Mouse (Mus musculus) limb, embryonic 12.5 days (tissue): ENCODE data around the gene Stx1b. TPM values are rescaled to one million over a fixed set of nuclear protein-coding genes. Genes with fewer than 3 reads are reported as not detected.
"Not testable (repeated sequence)": the region's sequence is repeated elsewhere in the genome, so short reads cannot be mapped to it uniquely, and the experiment has no call there.

Source experiments
- ATAC-seq: fragments of 200-750 bp; cut with Nextera tagmentation; 2 replicates; pipeline ENCODE4 v1.8.0; 2017; ENCODE audit warnings: low read depth, moderate TSS enrichment; ENCODE audit not compliant: insufficient number of reproducible peaks, insufficient read depth, low FRiP score, low TSS enrichment
- H3K27ac ChIP-seq: fragments of 300-500 bp; sonication (generic); 2 replicates; pipeline ENCODE4 v1.5.1; 2016; ENCODE audit warnings: mild to moderate bottlenecking, moderate library complexity
- H3K27me3 ChIP-seq: fragments of 300-500 bp; sonication (generic); 2 replicates; pipeline ENCODE4 v1.6.1; 2016; ENCODE audit warnings: mild to moderate bottlenecking, moderate library complexity
- H3K36me3 ChIP-seq: fragments of 300-500 bp; sonication (generic); 2 replicates; pipeline ENCODE4 v1.6.1; 2016; ENCODE audit warnings: mild to moderate bottlenecking, moderate library complexity
- H3K4me1 ChIP-seq: fragments of 300-500 bp; sonication (generic); replicated peaks from 2 replicates; pipeline ENCODE4 v1.6.1; 2016
- H3K4me2 ChIP-seq: fragments of 300-500 bp; sonication (generic); 2 replicates; pipeline ENCODE4 v1.6.1; 2016; ENCODE audit warnings: mild to moderate bottlenecking, moderate library complexity
- H3K4me3 ChIP-seq: fragments of 300-500 bp; sonication (generic); replicated peaks from 2 replicates; pipeline ENCODE4 v1.5.1; 2016; ENCODE audit warnings: mild to moderate bottlenecking
- H3K9ac ChIP-seq: fragments of 300-500 bp; sonication (generic); replicated peaks from 2 replicates; pipeline ENCODE4 v1.6.1; 2016; ENCODE audit warnings: mild to moderate bottlenecking, moderate library complexity
- H3K9me3 ChIP-seq: fragments of 300-500 bp; sonication (generic); 2 replicates; pipeline ENCODE4 v1.6.1; 2016; ENCODE audit warnings: mild to moderate bottlenecking, moderate library complexity
- WGBS: fragments of 180-500 bp; shearing (Covaris S2); methylation state at CpG from one replicate; pipeline ENCODE4 v1.1.7; 2016; 5-methylcytosine and 5-hydroxymethylcytosine counted together
- polyA plus RNA-seq: library from polyadenylated mRNA; unstranded; fragments of >200 nt; fragmentation: Nextera tagmentation; extraction: Ambion mirVana; gene quantifications from 2 replicates; pipeline ENCODE4 v1.2.1, GENCODE M21; 2016

The Stx1b gene
- polyA plus RNA-seq, 1 experiment from 2014 or later, result 8.4 TPM

DNA sequence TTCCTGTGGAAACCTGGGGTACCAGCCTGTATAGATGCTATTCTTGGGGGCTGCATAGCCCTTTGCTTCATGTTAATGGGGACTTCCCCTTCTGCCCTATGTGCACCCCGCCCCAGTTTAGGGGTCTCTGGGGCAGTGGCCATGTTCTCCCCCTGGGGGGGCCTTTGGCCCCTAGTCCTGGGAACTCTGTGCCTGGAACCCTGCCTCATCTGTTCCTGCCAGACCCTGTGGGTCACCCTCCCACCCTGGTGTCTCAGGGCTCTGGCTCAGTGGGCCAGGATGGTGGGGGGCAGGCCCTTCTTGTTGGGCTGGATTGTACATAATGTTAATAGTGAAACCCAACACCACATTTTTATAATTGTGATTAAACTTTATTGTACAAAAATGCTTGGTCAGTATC lies 24.6 kb downstream of the Stx1b start:
- H3K4me2 ChIP-seq, result no peak overlapping the region
- no peaks in the 10 kb centered on the region for H3K9me3 ChIP-seq
- H3K4me1 ChIP-seq, result peaks cover 9% of the 10 kb centered on the region; the same call in 1 of the 2 replicates
- no peaks in the 10 kb centered on the region for H3K27me3 ChIP-seq
- no peak overlapping the region for H3K4me3 ChIP-seq
- no peak for ATAC-seq
- 90% methylated on average over 1 of the region's 1 CpGs for WGBS
- no peak overlapping the region for H3K9ac ChIP-seq
- H3K36me3 ChIP-seq, result peaks cover 88% of the 10 kb centered on the region
- peak overlapping the region; percentile 69 for H3K27ac ChIP-seq

DNA sequence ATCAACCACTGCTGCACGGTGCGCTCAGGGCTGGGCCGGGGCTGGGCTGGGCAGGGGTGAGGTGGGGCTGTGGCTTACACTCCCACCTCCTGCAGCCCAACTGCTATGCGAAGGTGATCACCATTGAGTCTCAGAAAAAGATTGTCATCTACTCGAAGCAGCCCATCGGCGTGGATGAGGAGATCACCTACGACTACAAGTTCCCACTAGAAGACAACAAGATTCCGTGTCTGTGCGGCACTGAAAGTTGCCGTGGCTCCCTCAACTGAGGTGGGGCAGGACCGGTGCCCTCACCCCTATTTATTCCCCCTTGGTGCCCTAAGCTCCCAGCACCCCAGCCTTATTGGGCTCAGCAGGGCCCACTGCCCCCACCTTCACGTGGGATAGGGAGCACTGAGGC lies 25.1 kb downstream of the Stx1b start:
- WGBS, result 92% methylated on average over 13 of the region's 13 CpGs

DNA sequence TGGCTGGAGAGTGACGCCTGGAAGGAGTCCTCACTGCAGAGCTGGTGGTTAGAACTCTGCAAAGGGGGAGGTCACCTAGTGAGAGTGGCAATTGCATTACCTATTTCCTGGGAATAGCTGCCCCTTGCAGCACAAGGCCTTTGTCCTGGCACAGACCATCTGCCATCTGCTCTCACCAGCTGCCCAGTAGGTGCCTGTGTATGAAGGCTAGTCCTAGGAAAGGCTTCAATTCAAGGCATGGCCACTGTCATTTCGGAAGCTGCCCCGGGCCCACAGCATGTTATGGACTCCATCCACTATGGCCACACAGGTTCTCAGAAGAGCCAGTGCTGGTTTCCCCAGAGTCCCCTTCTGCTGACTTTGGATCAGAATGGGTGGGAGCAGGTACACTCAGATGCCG lies 25.8 kb downstream of the Stx1b start:
- WGBS, result 93% methylated on average over 4 of the region's 4 CpGs

More for the DNA sequence above, 25.1 kb downstream of the Stx1b start:
- H3K4me2 ChIP-seq, result no peak overlapping the region
- no peak overlapping the region for H3K4me3 ChIP-seq
- no peaks in the 10 kb centered on the region for H3K9me3 ChIP-seq
- no peak overlapping the region for H3K9ac ChIP-seq
- H3K4me1 ChIP-seq, result peaks cover 9% of the 10 kb centered on the region; the same call in 1 of the 2 replicates
- no peaks in the 10 kb centered on the region for H3K27me3 ChIP-seq
- no peak for ATAC-seq
- no peak overlapping the region for H3K27ac ChIP-seq
- H3K36me3 ChIP-seq, result peaks cover 87% of the 10 kb centered on the region

DNA sequence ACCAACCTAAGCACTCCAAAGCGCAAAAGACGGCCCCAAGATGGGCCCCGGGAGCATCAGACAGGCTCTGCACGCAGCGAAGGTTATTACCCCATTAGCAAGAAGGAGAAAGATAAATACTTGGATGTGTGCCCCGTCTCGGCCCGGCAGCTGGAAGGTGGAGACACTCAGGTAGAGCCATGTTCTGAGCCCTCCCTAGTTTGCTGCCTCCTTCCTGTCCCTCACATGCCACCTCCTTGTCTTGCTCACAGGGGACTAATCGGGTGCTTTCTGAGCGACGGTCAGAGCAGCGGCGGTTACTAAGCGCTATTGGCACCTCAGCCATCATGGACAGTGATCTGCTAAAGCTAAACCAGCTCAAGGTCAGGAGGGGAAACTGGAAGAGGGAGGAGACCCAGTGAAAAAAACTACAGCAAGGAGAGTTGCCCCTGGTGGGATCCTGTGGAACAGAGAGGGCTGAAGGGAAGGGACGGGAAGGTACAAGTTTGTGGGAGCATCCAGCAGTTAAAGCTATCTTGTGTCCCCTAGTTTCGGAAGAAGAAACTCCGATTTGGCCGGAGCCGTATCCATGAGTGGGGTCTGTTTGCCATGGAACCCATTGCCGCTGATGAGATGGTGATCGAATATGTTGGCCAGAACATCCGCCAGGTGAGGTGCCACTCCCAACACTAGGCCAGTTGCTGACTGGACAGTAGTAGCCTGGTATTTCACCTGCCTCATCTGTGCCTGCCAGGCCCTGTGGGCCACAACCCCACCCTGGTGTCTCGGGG lies 27.1 kb downstream of the Stx1b start:
- peaks cover 91% of the 10 kb centered on the region for H3K36me3 ChIP-seq
- 94% methylated on average over 23 of the region's 23 CpGs for WGBS
- H3K9me3 ChIP-seq, result no peaks in the 10 kb centered on the region
- no peak overlapping the region for H3K4me3 ChIP-seq
- ATAC-seq, result no peak
- no peak overlapping the region for H3K9ac ChIP-seq
- H3K27ac ChIP-seq, result no peak overlapping the region
- peaks cover 9% of the 10 kb centered on the region; the same call in 1 of the 2 replicates for H3K4me1 ChIP-seq
- no peak overlapping the region for H3K4me2 ChIP-seq
- no peaks in the 10 kb centered on the region for H3K27me3 ChIP-seq

More for the DNA sequence above, 25.8 kb downstream of the Stx1b start:
- Histone ChIP-seq H3K4me1 (peaks cover 9% of the 10 kb centered on the region; the same call in 1 of the 2 replicates), H3K27me3 (no peaks in the 10 kb centered on the region), H3K27ac (no peak overlapping the region), H3K36me3 (peaks cover 87% of the 10 kb centered on the region), H3K4me2 (no peak overlapping the region), H3K4me3 (no peak overlapping the region), H3K9me3 (no peaks in the 10 kb centered on the region), H3K9ac (no peak overlapping the region)
- no peak for ATAC-seq

DNA sequence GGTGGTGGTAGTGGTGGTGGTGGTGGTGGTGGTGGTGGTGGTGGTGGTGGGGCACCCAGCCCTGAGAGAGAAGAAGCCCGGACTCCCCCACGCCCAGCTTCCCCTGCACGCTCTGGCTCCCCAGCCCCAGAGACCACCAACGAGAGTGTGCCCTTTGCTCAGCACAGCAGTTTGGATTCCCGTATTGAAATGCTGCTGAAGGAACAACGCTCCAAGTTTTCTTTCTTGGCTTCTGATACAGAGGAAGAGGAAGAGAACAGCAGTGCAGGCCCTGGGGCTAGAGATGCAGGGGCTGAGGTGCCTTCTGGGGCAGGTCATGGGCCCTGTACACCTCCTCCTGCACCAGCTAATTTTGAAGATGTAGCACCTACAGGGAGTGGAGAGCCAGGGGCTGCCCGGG lies 39.0 kb downstream of the Stx1b start, which contains the start of gene Gm49388:
Gene Gm49388 (plus strand): TSS at position 301 of the 400 bp plus-strand sequence.
- Histone ChIP-seq H3K27ac (no peak within 1 kb of the TSS), H3K36me3 (peaks cover 99% of the 10 kb centered on the region), H3K4me2 (no peak within 1 kb of the TSS), H3K9ac (no peak within 1 kb of the TSS), H3K4me3 (no peak within 1 kb of the TSS), H3K9me3 (no peaks in the 10 kb centered on the region), H3K27me3 (no peaks in the 10 kb centered on the region), H3K4me1 (no peaks in the 10 kb centered on the region)
- no peak for ATAC-seq
- WGBS, result 95% methylated on average over 7 of the region's 7 CpGs

DNA sequence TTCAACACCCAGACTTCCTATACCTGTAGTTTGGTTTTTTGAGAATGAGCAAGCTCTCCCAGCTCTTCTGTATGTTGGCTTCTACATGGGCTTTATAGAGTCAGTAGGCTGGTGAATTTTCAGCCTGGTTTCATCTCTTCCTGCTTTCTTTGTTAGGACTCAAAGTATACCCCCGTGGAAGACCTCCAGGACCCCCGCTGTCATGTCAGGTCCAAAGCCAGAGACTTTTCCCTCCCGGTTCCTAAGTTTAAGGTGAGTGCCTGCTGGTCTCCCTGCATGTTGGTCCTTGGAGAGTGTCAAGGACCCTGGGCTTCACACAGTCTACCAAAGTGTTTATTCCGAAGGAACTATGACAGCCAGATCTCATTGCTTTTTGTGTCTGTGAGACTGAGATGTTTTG lies 46.0 kb downstream of the Stx1b start:
- Histone ChIP-seq H3K9me3 (no peaks in the 10 kb centered on the region), H3K4me1 (peaks cover 23% of the 10 kb centered on the region), H3K4me2 (peak overlapping the region; percentile 86), H3K9ac (peak overlapping the region; percentile 92), H3K36me3 (peaks cover 50% of the 10 kb centered on the region), H3K27me3 (no peaks in the 10 kb centered on the region), H3K27ac (peak overlapping the region; percentile 94; the same call in 1 of the 2 replicates), H3K4me3 (peak overlapping the region; percentile 90)
- no peak for ATAC-seq
- WGBS, result 81% methylated on average over 4 of the region's 4 CpGs

- Histone ChIP-seq H3K36me3 (peaks cover 44% of the 10 kb centered on the region), H3K9ac (peak overlapping the region; percentile 92), H3K4me3 (peak overlapping the region; percentile 90), H3K27me3 (no peaks in the 10 kb centered on the region), H3K9me3 (no peaks in the 10 kb centered on the region), H3K27ac (peak overlapping the region; percentile 94), H3K4me1 (peaks cover 23% of the 10 kb centered on the region), H3K4me2 (peak overlapping the region; percentile 86)
- 4% methylated on average over 52 of the region's 66 CpGs for WGBS
- ATAC-seq, result peak; percentile 57
Observed at GRCm38 (mm10) chr7:127777474-127778266, 46.7 kb downstream of the Stx1b start.

GRCm38 (mm10) chr7:127776878-127777473 lies 47.4 kb downstream of the Stx1b start:
- peaks cover 37% of the 10 kb centered on the region for H3K36me3 ChIP-seq
- WGBS, result under 1% methylated on average over 48 of the region's 70 CpGs

GRCm38 (mm10) chr7:127776426-127776825 lies 47.9 kb downstream of the Stx1b start, which contains the start of gene Setd1a:
Gene Setd1a (plus strand): TSS chr7:127776670.
- H3K27ac ChIP-seq, result peak within 1 kb of the TSS; percentile 94
- peak; percentile 47; the same call in 1 of the 2 replicates for ATAC-seq
- H3K4me2 ChIP-seq, result peak within 1 kb of the TSS; percentile 86
- peaks cover 31% of the 10 kb centered on the region for H3K36me3 ChIP-seq
- peak within 1 kb of the TSS; percentile 92 for H3K9ac ChIP-seq
- no peaks in the 10 kb centered on the region for H3K9me3 ChIP-seq
- H3K4me1 ChIP-seq, result peaks cover 23% of the 10 kb centered on the region
- WGBS, result under 1% methylated on average over 23 of the region's 23 CpGs
- H3K4me3 ChIP-seq, result peak within 1 kb of the TSS; percentile 90
- H3K27me3 ChIP-seq, result no peaks in the 10 kb centered on the region

More at GRCm38 (mm10) chr7:127776878-127777473, 47.4 kb downstream of the Stx1b start:
- H3K4me3 ChIP-seq, result peak overlapping the region; percentile 90
- H3K4me2 ChIP-seq, result peak overlapping the region; percentile 86
- peaks cover 23% of the 10 kb centered on the region for H3K4me1 ChIP-seq
- no peaks in the 10 kb centered on the region for H3K9me3 ChIP-seq
- H3K9ac ChIP-seq, result peak overlapping the region; percentile 92
- no peaks in the 10 kb centered on the region for H3K27me3 ChIP-seq
- H3K27ac ChIP-seq, result peak overlapping the region; percentile 94
- ATAC-seq, result peak; percentile 83

DNA sequence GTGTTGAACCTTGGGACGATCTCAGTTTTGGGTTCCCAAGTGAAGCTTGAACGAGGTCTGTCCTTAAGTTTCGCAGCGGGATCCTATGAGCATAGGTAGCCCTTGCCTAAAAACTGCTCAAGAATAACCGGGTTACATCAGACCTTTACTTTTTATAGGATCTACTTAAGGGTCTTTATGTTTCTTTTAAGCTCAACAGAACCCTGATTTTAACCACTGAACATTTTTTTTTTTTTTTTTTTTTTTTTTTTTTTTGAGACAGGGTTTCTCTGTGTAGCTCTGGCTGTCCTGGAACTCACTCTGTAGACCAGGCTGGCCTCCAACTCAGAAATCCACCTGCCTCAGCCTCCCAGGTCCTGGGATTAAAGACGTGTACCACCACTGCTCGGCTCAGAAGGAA lies 48.5 kb downstream of the Stx1b start:
- Histone ChIP-seq H3K4me1 (peaks cover 29% of the 10 kb centered on the region), H3K9ac (peak overlapping the region; percentile 92), H3K27ac (peak overlapping the region; percentile 94), H3K36me3 (peaks cover 25% of the 10 kb centered on the region), H3K4me2 (peak overlapping the region; percentile 86), H3K4me3 (peak overlapping the region; percentile 90)
- not testable (repeated sequence) for H3K27me3 ChIP-seq, ATAC-seq, H3K9me3 ChIP-seq
- WGBS, result 69% methylated on average over 7 of the region's 7 CpGs
